Mouse (Mus musculus) embryonic facial prominence, embryonic 15.5 days (tissue): ENCODE data around the gene Gm45021. TPM values are rescaled to one million over a fixed set of nuclear protein-coding genes. Genes with fewer than 3 reads are reported as not detected.

ENCODE experiments used
- ATAC-seq: fragments of 200-750 bp; cut with Nextera tagmentation; 2 replicates; pipeline ENCODE4 v1.8.0; 2017; ENCODE audit warnings: low read depth, moderate TSS enrichment; ENCODE audit not compliant: insufficient number of reproducible peaks, low FRiP score, low TSS enrichment
- H3K27ac ChIP-seq: fragments of 300-500 bp; sonication (generic); replicated peaks from 2 replicates; pipeline ENCODE4 v1.5.1; 2015; ENCODE audit warnings: mild to moderate bottlenecking, inconsistent platforms
- H3K27me3 ChIP-seq: fragments of 300-500 bp; sonication (generic); 2 replicates; pipeline ENCODE4 v1.6.1; 2015; ENCODE audit warnings: inconsistent platforms
- H3K36me3 ChIP-seq: fragments of 300-500 bp; sonication (generic); 2 replicates; pipeline ENCODE4 v1.6.1; 2015; ENCODE audit warnings: mild to moderate bottlenecking, inconsistent platforms
- H3K4me1 ChIP-seq: fragments of 300-500 bp; sonication (generic); 2 replicates; pipeline ENCODE4 v1.6.1; 2015; ENCODE audit warnings: inconsistent platforms
- H3K4me2 ChIP-seq: fragments of 300-500 bp; sonication (generic); replicated peaks from 2 replicates; pipeline ENCODE4 v1.6.1; 2015; ENCODE audit warnings: mild to moderate bottlenecking, inconsistent platforms
- H3K4me3 ChIP-seq: fragments of 300-500 bp; sonication (generic); replicated peaks from 2 replicates; pipeline ENCODE4 v1.5.1; 2015; ENCODE audit warnings: mild to moderate bottlenecking, inconsistent platforms
- H3K9ac ChIP-seq: fragments of 300-500 bp; sonication (generic); 2 replicates; pipeline ENCODE4 v1.6.1; 2015; ENCODE audit warnings: inconsistent platforms
- H3K9me3 ChIP-seq: fragments of 300-500 bp; sonication (generic); replicated peaks from 2 replicates; pipeline ENCODE4 v1.6.1; 2016; ENCODE audit warnings: inconsistent platforms
- WGBS: fragments of 180-500 bp; shearing (Covaris S2); methylation state at CpG from one replicate; pipeline ENCODE4 v1.1.7; 2015; 5-methylcytosine and 5-hydroxymethylcytosine counted together
- polyA plus RNA-seq: library from polyadenylated mRNA; unstranded; fragments of >200 nt; fragmentation: Nextera tagmentation; extraction: Ambion mirVana; gene quantifications from 2 replicates; pipeline ENCODE4 v1.2.1, GENCODE M21; 2015

The Gm45021 gene
- polyA plus RNA-seq, 1 experiment from 2014 or later: not detected

- ATAC-seq: no peak
Observed at GRCm38 (mm10) chr6:48596545-48597232, 7.3 kb downstream of the Gm45021 start.

GRCm38 (mm10) chr6:48597233-48597625 is 7.8 kb downstream of the Gm45021 start:
- Histone ChIP-seq H3K36me3 (peaks cover 40% of the 10 kb centered on the region), H3K9me3 (peaks cover 19% of the 10 kb centered on the region), H3K27ac (no peak overlapping the region), H3K4me3 (no peak overlapping the region), H3K9ac (no peak overlapping the region), H3K4me1 (peaks cover 22% of the 10 kb centered on the region), H3K4me2 (no peak overlapping the region), H3K27me3 (no peaks in the 10 kb centered on the region)
- WGBS: 97% methylated on average over 27 of the region's 27 CpGs
- ATAC-seq: no peak

More at GRCm38 (mm10) chr6:48596545-48597232, 7.3 kb downstream of the Gm45021 start:
- no peak overlapping the region for H3K9ac ChIP-seq
- H3K4me2 ChIP-seq: no peak overlapping the region
- 97% methylated on average over 45 of the region's 45 CpGs for WGBS
- H3K27ac ChIP-seq: no peak overlapping the region
- peaks cover 22% of the 10 kb centered on the region for H3K4me1 ChIP-seq
- H3K27me3 ChIP-seq: no peaks in the 10 kb centered on the region
- peaks cover 19% of the 10 kb centered on the region for H3K9me3 ChIP-seq
- H3K4me3 ChIP-seq: no peak overlapping the region
- peaks cover 40% of the 10 kb centered on the region for H3K36me3 ChIP-seq

GRCm38 (mm10) chr6:48600594-48600993 is 11.2 kb downstream of the Gm45021 start:
- ATAC-seq: no peak
- H3K4me1 ChIP-seq: peaks cover 8% of the 10 kb centered on the region
- H3K4me2 ChIP-seq: no peak overlapping the region
- peaks cover 40% of the 10 kb centered on the region for H3K36me3 ChIP-seq
- H3K27ac ChIP-seq: no peak overlapping the region
- no peaks in the 10 kb centered on the region for H3K27me3 ChIP-seq
- 0 out of 2 replicates have a peak overlapping the region, but pooled peaks have one; percentile 74 for H3K4me3 ChIP-seq
- H3K9me3 ChIP-seq: peaks cover 19% of the 10 kb centered on the region
- 85% methylated on average over 1 of the region's 1 CpGs for WGBS
- no peak overlapping the region for H3K9ac ChIP-seq

- Histone ChIP-seq H3K9ac (peak within 1 kb of the TSS; percentile 58), H3K4me2 (peak within 1 kb of the TSS; percentile 95), H3K27ac (peak within 1 kb of the TSS; percentile 78), H3K36me3 (peaks cover 34% of the 10 kb centered on the region), H3K4me1 (peaks cover 8% of the 10 kb centered on the region), H3K27me3 (no peaks in the 10 kb centered on the region), H3K4me3 (peak within 1 kb of the TSS; percentile 74), H3K9me3 (peaks cover 16% of the 10 kb centered on the region)
- WGBS: 4% methylated on average over 42 of the region's 42 CpGs
- ATAC-seq: peak; percentile 98
Observed at GRCm38 (mm10) chr6:48601271-48602079, 12.1 kb downstream of the Gm45021 start, which contains the start of gene Zfp775. Gene Zfp775 (plus strand): TSS chr6:48602063.

GRCm38 (mm10) chr6:48602080-48602741 is 12.8 kb downstream of the Gm45021 start:
- H3K9ac ChIP-seq: peak overlapping the region; percentile 58
- H3K9me3 ChIP-seq: peaks cover 8% of the 10 kb centered on the region
- H3K36me3 ChIP-seq: peaks cover 27% of the 10 kb centered on the region
- H3K4me2 ChIP-seq: peak overlapping the region; percentile 95
- no peaks in the 10 kb centered on the region for H3K27me3 ChIP-seq
- H3K4me3 ChIP-seq: peak overlapping the region; percentile 74
- WGBS: 1% methylated on average over 28 of the region's 28 CpGs
- H3K4me1 ChIP-seq: peaks cover 8% of the 10 kb centered on the region
- peak; percentile 66 for ATAC-seq
- peak overlapping the region; percentile 78 for H3K27ac ChIP-seq

GRCm38 (mm10) chr6:48608124-48608523 is 18.7 kb downstream of the Gm45021 start:
- H3K27ac ChIP-seq: no peak overlapping the region
- no peaks in the 10 kb centered on the region for H3K36me3 ChIP-seq
- no peak overlapping the region for H3K4me3 ChIP-seq
- no peak for ATAC-seq
- H3K27me3 ChIP-seq: no peaks in the 10 kb centered on the region
- H3K9ac ChIP-seq: no peak overlapping the region
- peaks cover under 1% of the 10 kb centered on the region; the same call in 1 of the 2 replicates for H3K4me1 ChIP-seq
- no peaks in the 10 kb centered on the region for H3K9me3 ChIP-seq
- no peak overlapping the region for H3K4me2 ChIP-seq
- whole genome bisulfite sequencing: 51% methylated on average over 2 of the region's 2 CpGs

GRCm38 (mm10) chr6:48609512-48609911 is 20.1 kb downstream of the Gm45021 start:
- no peak overlapping the region for H3K27ac ChIP-seq
- 65% methylated on average over 7 of the region's 7 CpGs for WGBS
- no peak overlapping the region for H3K4me3 ChIP-seq
- H3K9me3 ChIP-seq: no peaks in the 10 kb centered on the region
- no peak overlapping the region for H3K4me2 ChIP-seq
- no peaks in the 10 kb centered on the region for H3K27me3 ChIP-seq
- H3K9ac ChIP-seq: no peak overlapping the region
- no peaks in the 10 kb centered on the region for H3K4me1 ChIP-seq
- H3K36me3 ChIP-seq: peaks cover 8% of the 10 kb centered on the region
- ATAC-seq: no peak

GRCm38 (mm10) chr6:48610657-48611056 is 21.2 kb downstream of the Gm45021 start:
- H3K4me3 ChIP-seq: no peak overlapping the region
- no peak overlapping the region for H3K9ac ChIP-seq
- ATAC-seq: no peak
- peaks cover 10% of the 10 kb centered on the region for H3K36me3 ChIP-seq
- no peak overlapping the region for H3K4me2 ChIP-seq
- H3K9me3 ChIP-seq: no peaks in the 10 kb centered on the region
- WGBS: 88% methylated on average over 3 of the region's 3 CpGs
- no peak overlapping the region for H3K27ac ChIP-seq
- no peaks in the 10 kb centered on the region for H3K4me1 ChIP-seq
- H3K27me3 ChIP-seq: no peaks in the 10 kb centered on the region

GRCm38 (mm10) chr6:48613464-48613863 is 24.1 kb downstream of the Gm45021 start:
- no peak overlapping the region for H3K9ac ChIP-seq
- no peaks in the 10 kb centered on the region for H3K27me3 ChIP-seq
- H3K9me3 ChIP-seq: no peaks in the 10 kb centered on the region
- no peak overlapping the region for H3K27ac ChIP-seq
- H3K4me1 ChIP-seq: no peaks in the 10 kb centered on the region
- peaks cover 10% of the 10 kb centered on the region for H3K36me3 ChIP-seq
- 86% methylated on average over 4 of the region's 4 CpGs for WGBS
- no peak overlapping the region for H3K4me3 ChIP-seq
- ATAC-seq: no peak
- no peak overlapping the region for H3K4me2 ChIP-seq

- Histone ChIP-seq H3K4me3 (no peak overlapping the region), H3K36me3 (peaks cover 20% of the 10 kb centered on the region), H3K4me1 (no peaks in the 10 kb centered on the region), H3K27ac (no peak overlapping the region), H3K4me2 (no peak overlapping the region), H3K9ac (no peak overlapping the region), H3K27me3 (no peaks in the 10 kb centered on the region), H3K9me3 (no peaks in the 10 kb centered on the region)
- no peak for ATAC-seq
- WGBS: 93% methylated on average over 5 of the region's 5 CpGs
Observed at GRCm38 (mm10) chr6:48614756-48615155, 25.3 kb downstream of the Gm45021 start.

GRCm38 (mm10) chr6:48620031-48620430 is 30.6 kb downstream of the Gm45021 start:
- no peaks in the 10 kb centered on the region for H3K4me1 ChIP-seq
- ATAC-seq: no peak
- H3K4me2 ChIP-seq: no peak overlapping the region
- no peak overlapping the region for H3K27ac ChIP-seq
- peaks cover 21% of the 10 kb centered on the region for H3K36me3 ChIP-seq
- no peaks in the 10 kb centered on the region for H3K27me3 ChIP-seq
- no peak overlapping the region for H3K9ac ChIP-seq
- H3K4me3 ChIP-seq: no peak overlapping the region
- WGBS: 95% methylated on average over 30 of the region's 30 CpGs
- no peaks in the 10 kb centered on the region for H3K9me3 ChIP-seq
